Mouse (Mus musculus) MEL (cell line): ENCODE results near the gene Tigit. TPM values are rescaled to one million over a fixed set of nuclear protein-coding genes. Genes with fewer than 3 reads are reported as not detected.

Experiments
- DNase-seq: peaks from one replicate; pipeline ENCODE4 v3.0.0; 2011; ENCODE audit warnings: low read depth, low spot score
- H3K27ac ChIP-seq: 2 replicates; pipeline ENCODE4 v1.5.1; 2012; ENCODE audit warnings: low read depth, mild to moderate bottlenecking, control low read depth, low read length, moderate library complexity; ENCODE audit not compliant: control insufficient read depth
- H3K27me3 ChIP-seq, 2 experiments: fragments of 150-350 bp in 1 of 2; sonication (generic) in 1 of 2; 2 replicates each; pipeline ENCODE4 v1.6.1; 2012; ENCODE audit warnings: low read length in 2 of 2, mild to moderate bottlenecking in 2 of 2, improper control_type of control experiment in 1 of 2, moderate library complexity in 1 of 2; ENCODE audit not compliant: insufficient read depth in 2 of 2, control insufficient read depth in 1 of 2
- H3K36me3 ChIP-seq, 2 experiments: 2 replicates each; pipeline ENCODE4 v1.6.1; 2012 to 2014; ENCODE audit warnings: low read length in 2 of 2, improper control_type of control experiment in 1 of 2, inconsistent platforms in 1 of 2, mild to moderate bottlenecking in 1 of 2; ENCODE audit not compliant: insufficient read depth in 2 of 2, control insufficient read depth in 1 of 2
- H3K4me1 ChIP-seq, 2 experiments: fragments of 150-350 bp in 1 of 2; sonication (generic) in 1 of 2; 2 replicates each; pipeline ENCODE4 v1.6.1; 2012; ENCODE audit warnings: low read length in 2 of 2, improper control_type of control experiment in 1 of 2, mild to moderate bottlenecking in 1 of 2; ENCODE audit not compliant: insufficient read depth in 2 of 2, control insufficient read depth in 1 of 2
- H3K4me3 ChIP-seq, 2 experiments: fragments of 150-350 bp in 1 of 2; sonication (generic) in 1 of 2; 2 replicates each; pipeline ENCODE4 v1.5.1; 2012; ENCODE audit warnings: low read depth in 2 of 2, low read length in 2 of 2, mild to moderate bottlenecking in 2 of 2, moderate library complexity in 2 of 2, control low read depth in 1 of 2, improper control_type of control experiment in 1 of 2; ENCODE audit not compliant: control insufficient read depth in 1 of 2, insufficient read depth in 1 of 2
- H3K79me2 ChIP-seq: 2 replicates; pipeline ENCODE4 v1.6.1; 2012; ENCODE audit warnings: mild to moderate bottlenecking, low read length, moderate library complexity; ENCODE audit not compliant: control insufficient read depth, poor library complexity, insufficient read depth
- H3K9ac ChIP-seq: 2 replicates; pipeline ENCODE4 v1.6.1; 2012; ENCODE audit warnings: low read depth, mild to moderate bottlenecking, control low read depth, low read length, moderate library complexity; ENCODE audit not compliant: control insufficient read depth, poor library complexity, severe bottlenecking
- H3K9me3 ChIP-seq: fragments of 150-350 bp; sonication (generic); replicated peaks from 2 replicates; pipeline ENCODE4 v1.6.1; 2012; ENCODE audit warnings: mild to moderate bottlenecking, low read length, improper control_type of control experiment, moderate library complexity; ENCODE audit not compliant: insufficient read depth
- CHD2 ChIP-seq: IDR thresholded peaks from 2 replicates; pipeline ENCODE4 v1.6.1; 2011; ENCODE audit warnings: low read length, improper control_type of control experiment
- CTCF ChIP-seq, 3 experiments: IDR thresholded peaks in 2 of 3; conservative IDR thresholded peaks in 1 of 3; 2 replicates each; pipeline ENCODE4 v1.5.1; 2011 to 2012; ENCODE audit warnings: low read length in 3 of 3, low read depth in 2 of 3, mild to moderate bottlenecking in 2 of 3, improper control_type of control experiment in 1 of 3, inconsistent platforms in 1 of 3, mixed read lengths in 1 of 3, moderate library complexity in 1 of 3; ENCODE audit not compliant: control insufficient read depth in 1 of 3, insufficient read depth in 1 of 3, poor library complexity in 1 of 3, severe bottlenecking in 1 of 3
- ELF1 ChIP-seq: IDR thresholded peaks from 2 replicates; pipeline ENCODE4 v1.6.1; 2014; ENCODE audit warnings: low read depth, mild to moderate bottlenecking, inconsistent platforms, low read length, improper control_type of control experiment, moderate library complexity
- EP300 ChIP-seq, 2 experiments: IDR thresholded peaks; 2 replicates each; pipeline ENCODE4 v1.6.1; 2011; ENCODE audit warnings: improper control_type of control experiment in 2 of 2, low read length in 2 of 2, low read depth in 1 of 2, mild to moderate bottlenecking in 1 of 2
- ETS1 ChIP-seq: IDR thresholded peaks from 2 replicates; pipeline ENCODE4 v1.6.1; 2012; ENCODE audit warnings: low read depth, mild to moderate bottlenecking, inconsistent platforms, low read length, improper control_type of control experiment, moderate library complexity
- GATA1 ChIP-seq: IDR thresholded peaks from 2 replicates; pipeline ENCODE4 v1.6.1; 2011; ENCODE audit warnings: low read depth, low read length, improper control_type of control experiment
- HCFC1 ChIP-seq: IDR thresholded peaks from 2 replicates; pipeline ENCODE4 v1.6.1; 2012; ENCODE audit warnings: low read depth, mild to moderate bottlenecking, inconsistent platforms, low read length, improper control_type of control experiment, moderate library complexity
- JUND ChIP-seq: IDR thresholded peaks from 2 replicates; pipeline ENCODE4 v1.6.1; 2011; ENCODE audit warnings: low read depth, mild to moderate bottlenecking, improper control_type of control experiment, low read length
- MAZ ChIP-seq: IDR thresholded peaks from 2 replicates; pipeline ENCODE4 v1.6.1; 2012; ENCODE audit warnings: low read depth, mild to moderate bottlenecking, inconsistent platforms, low read length, improper control_type of control experiment
- MYC ChIP-seq: IDR thresholded peaks from 2 replicates; pipeline ENCODE4 v1.6.1; 2011; ENCODE audit warnings: low read depth, mild to moderate bottlenecking, low read length, improper control_type of control experiment, moderate library complexity
- POLR2A ChIP-seq, 2 experiments: IDR thresholded peaks; 2 replicates each; pipeline ENCODE4 v1.6.1; 2011 to 2012; ENCODE audit warnings: low read length in 2 of 2, mild to moderate bottlenecking in 2 of 2, control low read depth in 1 of 2, improper control_type of control experiment in 1 of 2, low read depth in 1 of 2, moderate library complexity in 1 of 2; ENCODE audit not compliant: control insufficient read depth in 1 of 2, insufficient read depth in 1 of 2, poor library complexity in 1 of 2
- POLR2AphosphoS2 ChIP-seq: IDR thresholded peaks from 2 replicates; pipeline ENCODE4 v1.6.1; 2011; ENCODE audit warnings: low read length, improper control_type of control experiment
- RAD21 ChIP-seq: IDR thresholded peaks from 2 replicates; pipeline ENCODE4 v1.6.1; 2011; ENCODE audit warnings: mild to moderate bottlenecking, low read depth, low read length, improper control_type of control experiment
- SIN3A ChIP-seq: IDR thresholded peaks from 2 replicates; pipeline ENCODE4 v1.6.1; 2012; ENCODE audit warnings: low read length, improper control_type of control experiment, inconsistent platforms
- TAL1 ChIP-seq: IDR thresholded peaks from 2 replicates; pipeline ENCODE4 v1.6.1; 2012; ENCODE audit warnings: mild to moderate bottlenecking, inconsistent platforms, low read length, moderate library complexity, mixed read lengths
- UBTF ChIP-seq: IDR thresholded peaks from 2 replicates; pipeline ENCODE4 v1.6.1; 2012; ENCODE audit warnings: low read depth, mild to moderate bottlenecking, inconsistent platforms, low read length, improper control_type of control experiment, moderate library complexity, borderline replicate concordance; ENCODE audit not compliant: insufficient read depth
- USF1 ChIP-seq: IDR thresholded peaks from 2 replicates; pipeline ENCODE4 v1.6.1; 2014; ENCODE audit warnings: low read depth, mild to moderate bottlenecking, inconsistent platforms, low read length, improper control_type of control experiment, moderate library complexity
- ZC3H11A ChIP-seq: IDR thresholded peaks from 2 replicates; pipeline ENCODE4 v1.6.1; 2012; ENCODE audit warnings: low read depth, mild to moderate bottlenecking, inconsistent platforms, low read length, improper control_type of control experiment
- ZNF384 ChIP-seq: IDR thresholded peaks from 2 replicates; pipeline ENCODE4 v1.6.1; 2012; ENCODE audit warnings: low read depth, mild to moderate bottlenecking, inconsistent platforms, low read length, improper control_type of control experiment
- polyA plus RNA-seq, 2 experiments: library from polyadenylated mRNA; stranded (reverse) in 1 of 2; unstranded in 1 of 2; fragments of >175 nt in 1 of 2; fragments of >200 nt in 1 of 2; gene quantifications; 2 replicates each; pipeline versions ENCODE4 v1.2.1 to v1.2.4; 2012; ENCODE audit warnings: low replicate concordance in 2 of 2, low read depth in 1 of 2; ENCODE audit not compliant: insufficient read length in 2 of 2, insufficient read depth in 1 of 2, missing spikeins in 1 of 2
- total RNA-seq: library from RNA; depleted of rRNA; stranded (reverse); fragments of 300-350 nt; gene quantifications from 2 replicates; pipeline ENCODE4 v1.2.3, GENCODE M21; 2012

The Tigit gene
- total and polyA plus RNA-seq, 3 experiments, result 0.39 to 7.5 TPM; not detected in 1

DNA sequence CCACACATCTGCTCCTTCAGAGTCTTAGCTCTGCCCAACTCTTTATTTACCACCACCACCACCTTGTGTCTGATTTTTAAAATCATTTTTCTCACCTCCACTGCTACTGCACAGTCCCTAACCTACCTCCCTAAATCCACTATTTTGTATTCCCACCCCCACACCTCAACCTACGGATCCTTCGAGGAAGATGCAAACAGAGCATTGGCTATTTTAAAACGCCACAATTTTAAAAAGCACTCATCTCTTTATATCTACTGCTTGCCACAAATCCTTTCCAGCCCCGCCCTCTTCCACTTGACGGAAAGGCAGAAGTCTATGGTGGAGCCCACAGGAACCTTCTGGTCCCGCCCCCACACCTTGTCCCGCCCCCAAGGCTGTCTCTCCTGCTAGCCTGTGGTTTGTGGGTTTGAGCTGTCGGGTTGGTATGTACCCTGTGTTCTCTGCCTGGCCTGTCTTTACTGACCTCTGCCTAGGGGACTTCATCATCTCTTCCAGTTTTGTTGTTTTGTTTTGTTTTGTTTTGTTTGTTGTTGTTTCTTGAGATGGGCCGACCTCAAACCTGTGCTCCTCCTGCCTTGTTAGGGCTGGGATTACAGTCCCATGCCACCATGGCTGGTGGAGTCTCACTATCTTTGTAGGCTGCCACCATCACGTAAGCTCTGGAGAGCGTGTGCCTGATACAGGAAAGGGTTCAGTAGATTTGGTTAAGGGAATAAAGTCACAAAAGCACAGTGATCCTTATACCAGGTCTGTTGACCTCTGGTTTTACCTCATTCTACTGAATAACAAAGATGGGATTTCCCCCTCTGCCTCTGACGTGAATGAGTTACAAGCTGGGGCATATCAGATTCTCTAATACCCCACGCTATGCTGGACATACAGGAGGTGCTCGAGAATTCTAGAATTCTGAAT lies 35.0 kb upstream of the Tigit start:
- Histone ChIP-seq H3K27ac (no peak overlapping the region), H3K9me3 (no peaks in the 10 kb centered on the region), H3K27me3 (no peaks in the 10 kb centered on the region), H3K4me3 (peak overlapping the region; percentile 22 to 56; a peak in 3 of 4 replicates), H3K79me2 (no peaks in the 10 kb centered on the region), H3K9ac (peak overlapping the region; percentile 52), H3K4me1 (peaks cover 2 to 11% of the 10 kb centered on the region in 2 experiments), H3K36me3 (peaks cover 0 to 2% of the 10 kb centered on the region in 2 experiments; a peak in 2 of 4 replicates)
- no peak for TF ChIP-seq CHD2
- no peak for TF ChIP-seq GATA1
- TF ChIP-seq ZC3H11A, result no peak
- TF ChIP-seq POLR2A (IDR thresholded peaks at IDR 0.05; ENCODE audit: control insufficient read depth in 1 of 2, insufficient read depth in 1 of 2, low read depth in 1 of 2, low read length in 2 of 2, poor library complexity in 1 of 2), result no peak
- no peak for TF ChIP-seq TAL1
- TF ChIP-seq CTCF (IDR thresholded peaks at IDR 0.05 in 2 of 3, conservative IDR thresholded peaks at IDR 0.05 in 1 of 3; ENCODE audit: control insufficient read depth in 1 of 3, insufficient read depth in 1 of 3, low read depth in 2 of 3, low read length in 3 of 3, poor library complexity in 1 of 3, severe bottlenecking in 1 of 3), result no peak
- TF ChIP-seq MYC, result no peak
- no peak for TF ChIP-seq ETS1
- TF ChIP-seq POLR2AphosphoS2, result no peak
- TF ChIP-seq UBTF, result no peak
- no peak for TF ChIP-seq ELF1
- 0 out of 2 replicates have a peak, but pooled peaks have one; percentile 8 for TF ChIP-seq HCFC1
- 0 out of 4 replicates have a peak, but pooled peaks of 1 of the 2 experiments have one; percentile 22 for TF ChIP-seq EP300 (IDR thresholded peaks at IDR 0.05; ENCODE audit: low read depth in 1 of 2, low read length in 2 of 2)
- TF ChIP-seq SIN3A, result 0 out of 2 replicates have a peak, but pooled peaks have one; percentile 17
- TF ChIP-seq USF1, result no peak
- TF ChIP-seq ZNF384, result no peak
- no peak for TF ChIP-seq RAD21
- no peak for TF ChIP-seq MAZ
- no peak for TF ChIP-seq JUND
- peak; percentile 93 for DNase-seq

- no peaks in the 10 kb centered on the region for H3K9me3 ChIP-seq
- TF ChIP-seq POLR2A (IDR thresholded peaks at IDR 0.05; ENCODE audit: control insufficient read depth in 1 of 2, insufficient read depth in 1 of 2, low read depth in 1 of 2, low read length in 2 of 2, poor library complexity in 1 of 2) (no peak), ELF1 (no peak), EP300 (IDR thresholded peaks at IDR 0.05; ENCODE audit: low read depth in 1 of 2, low read length in 2 of 2) (no peak)
- H3K4me3 ChIP-seq, result no peak overlapping the region
- no peak overlapping the region for H3K9ac ChIP-seq
- H3K4me1 ChIP-seq, result peaks cover 2 to 19% of the 10 kb centered on the region in 2 experiments
- H3K27me3 ChIP-seq, result no peaks in the 10 kb centered on the region
- H3K79me2 ChIP-seq, result no peaks in the 10 kb centered on the region
- H3K27ac ChIP-seq, result no peak overlapping the region
- H3K36me3 ChIP-seq, result peaks cover 0 to 6% of the 10 kb centered on the region in 2 experiments; a peak in 2 of 4 replicates
- DNase-seq, result no peak
These were observed 33.8 kb upstream of the Tigit start for GRCm38 (mm10) chr16:43697772-43698171.
